In genomic region chr3:98805032-98805431, GRCm38 (mm10) we compare ENCODE assay signal across 10 mouse cellular contexts. TPM values are rescaled to one million over a fixed set of nuclear protein-coding genes. Genes with fewer than 3 reads are reported as not detected.
"Had no signal": no experiment of that assay in that cellular context is flagged by ENCODE, and none has a peak within 500 bp of the region (broad histone marks: within the 10 kb centered on the region; RNA-seq: fewer than 3 reads in every experiment).

No protein-coding gene starts in this region.

RNA-seq across cellular contexts. Expression of gene Hsd3b6, which starts 9.2 kb away (rescaled TPM):
- total RNA-seq: megakaryocyte, adult 5-6 weeks; megakaryocyte-erythroid progenitor cell, adult 5-6 weeks; monocyte, adult 5-6 weeks; neutrophil, adult 5-6 weeks had no signal
- polyA plus RNA-seq: spleen, adult 2 months had no signal

RNA-seq across cellular contexts. Expression of gene Hsd3b3, which starts 42.1 kb away (rescaled TPM):
- total RNA-seq: megakaryocyte, adult 5-6 weeks; megakaryocyte-erythroid progenitor cell, adult 5-6 weeks; monocyte, adult 5-6 weeks; neutrophil, adult 5-6 weeks had no signal
- polyA plus RNA-seq: lung, embryonic 14.5 days; lung, embryonic 16.5 days; spleen, adult 2 months; thymus, postnatal 0 days had no signal

RNA-seq across cellular contexts. Expression of gene Hsd3b1, which starts 54.6 kb away (rescaled TPM):
- total RNA-seq: megakaryocyte, adult 5-6 weeks; megakaryocyte-erythroid progenitor cell, adult 5-6 weeks; monocyte, adult 5-6 weeks; neutrophil, adult 5-6 weeks had no signal
- polyA plus RNA-seq: lung, embryonic 14.5 days; lung, embryonic 16.5 days; midbrain, embryonic 16.5 days; neural tube, embryonic 14.5 days; spleen, adult 2 months had no signal
